Mouse (Mus musculus) G1E-ER4 (cell line): ENCODE results near the gene Ptcd3. TPM values are rescaled to one million over a fixed set of nuclear protein-coding genes. Genes with fewer than 3 reads are reported as not detected.

Experiments
- GATA1 ChIP-seq: IDR thresholded peaks from one replicate; pipeline ENCODE4 v1.8.0; 2012; ENCODE audit warnings: low read length, inconsistent platforms
- polyA plus RNA-seq: library from polyadenylated mRNA; stranded (reverse); fragments of >175 nt; gene quantifications from 2 replicates; pipeline ENCODE4 v1.2.3, GENCODE M21; 2012

The Ptcd3 gene
- polyA plus RNA-seq, 1 experiment, result 4.2 TPM

DNA sequence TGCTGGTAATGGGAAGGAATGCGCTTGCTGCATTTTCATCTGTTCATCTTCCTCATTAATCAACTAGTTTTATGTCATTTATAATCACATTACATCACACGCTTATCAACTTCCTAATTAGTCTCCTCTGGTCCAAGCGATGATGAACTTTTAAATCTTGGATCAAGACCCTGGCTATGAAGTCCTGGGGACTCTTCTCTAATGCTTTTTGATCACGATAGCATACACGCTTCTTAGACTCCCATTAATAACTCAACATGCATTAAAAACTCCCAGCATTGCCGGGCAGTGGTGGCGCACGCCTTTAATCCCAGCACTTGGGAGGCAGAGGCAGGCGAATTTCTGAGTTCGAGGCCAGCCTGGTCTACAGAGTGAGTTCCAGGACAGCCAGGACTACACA, 834 bp upstream of the Ptcd3 start:
- no peak for TF ChIP-seq GATA1

DNA sequence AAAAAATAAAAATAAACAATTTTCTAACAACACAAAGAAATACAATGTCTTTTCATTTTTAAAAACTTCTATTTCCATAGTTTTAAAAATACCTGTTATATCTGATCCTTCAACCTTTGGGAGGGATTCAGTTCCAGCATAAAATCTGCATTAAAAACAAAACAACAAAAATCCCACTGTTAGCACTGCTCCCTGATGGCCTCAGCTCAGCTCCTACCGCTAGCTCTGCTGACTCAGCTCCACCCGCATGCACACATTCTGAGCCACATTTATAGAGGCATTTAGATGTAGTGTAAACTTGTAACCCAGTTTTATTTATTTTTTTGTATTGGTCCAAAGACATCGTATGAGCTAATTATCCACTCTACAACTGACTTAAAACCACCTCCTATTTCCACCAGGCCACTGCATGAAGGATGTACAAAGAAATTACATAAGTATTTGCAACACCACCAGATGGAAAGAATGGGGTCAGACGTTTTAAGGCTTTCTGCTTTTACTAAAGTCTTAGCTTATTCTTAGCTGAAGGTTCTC, 781 bp downstream of the Ptcd3 start:
- TF ChIP-seq GATA1, result no peak

DNA sequence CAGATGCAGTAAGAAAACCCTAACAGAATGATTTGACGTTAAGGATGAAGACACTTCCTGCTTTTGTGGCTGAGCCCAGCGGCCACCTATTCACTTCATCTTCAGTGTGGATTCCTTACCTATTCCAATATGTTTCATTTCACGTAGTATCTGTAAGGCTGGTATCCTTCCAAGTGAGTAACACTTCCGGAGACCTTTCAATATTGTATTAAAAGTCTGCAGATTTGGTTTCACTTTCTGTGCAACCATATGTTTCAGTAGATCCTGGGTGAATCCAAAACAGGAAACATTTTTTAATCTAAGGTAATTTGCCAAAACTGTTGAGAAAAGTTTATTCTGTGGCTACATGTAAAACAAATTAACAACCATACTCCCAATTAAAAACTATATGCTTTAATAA, 15.3 kb downstream of the Ptcd3 start:
- no peak for TF ChIP-seq GATA1

DNA sequence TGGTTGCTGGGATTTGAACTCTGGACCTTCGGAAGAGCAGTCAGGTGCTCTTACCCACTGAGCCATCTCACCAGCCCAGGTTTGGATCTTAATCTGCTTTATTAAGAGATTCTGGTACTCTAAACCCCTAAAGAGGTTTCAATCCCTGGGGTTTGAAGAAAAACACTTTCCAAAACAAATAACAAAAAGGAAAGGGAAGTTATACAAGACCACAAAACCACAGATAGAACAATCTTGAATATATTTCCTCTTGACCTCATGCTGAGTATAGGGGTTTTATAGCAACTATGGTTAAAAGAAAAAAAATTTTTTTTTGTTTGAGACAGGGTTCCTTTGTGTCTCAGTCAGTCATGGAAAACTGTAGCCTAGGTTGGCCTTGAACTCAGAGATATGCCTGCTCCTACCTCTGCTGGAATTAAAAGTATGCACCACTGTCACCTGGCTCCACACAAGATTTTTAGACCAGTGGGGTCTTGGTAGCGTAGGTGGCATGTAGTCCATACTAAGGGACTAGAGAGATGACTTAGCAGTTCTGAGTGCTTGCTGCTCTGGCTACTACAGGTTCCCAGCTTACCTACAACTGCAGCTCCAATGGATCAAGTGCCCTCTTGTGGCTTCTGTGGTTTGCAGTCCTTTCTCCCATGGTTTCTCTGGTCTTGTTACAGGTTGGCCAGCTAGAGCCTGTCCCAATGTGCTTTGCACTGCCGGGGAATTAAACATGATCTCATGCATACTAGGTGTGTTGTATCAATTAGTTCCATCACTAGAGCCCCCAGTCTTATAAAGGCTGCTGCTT, 30.4 kb downstream of the Ptcd3 start:
- TF ChIP-seq GATA1, result peak; percentile 2

DNA sequence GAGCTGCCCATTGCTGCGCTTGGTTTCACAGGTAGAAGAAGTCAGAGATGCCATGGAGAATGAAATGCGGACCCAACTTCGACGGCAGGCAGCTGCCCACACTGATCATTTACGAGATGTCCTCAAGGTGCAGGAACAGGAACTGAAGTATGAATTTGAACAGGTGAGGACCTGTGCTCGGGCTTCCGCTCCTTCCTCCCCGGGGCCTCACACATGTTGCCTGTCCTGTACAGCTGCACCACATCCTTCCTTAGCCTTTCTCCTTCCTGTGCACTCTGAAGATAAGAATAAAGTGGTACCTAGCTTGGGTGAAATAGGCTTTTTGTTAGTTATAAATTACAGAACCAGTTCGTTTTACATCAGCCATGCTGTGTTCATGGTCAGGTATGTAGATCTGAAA, 37.2 kb downstream of the Ptcd3 start:
- no peak for TF ChIP-seq GATA1

DNA sequence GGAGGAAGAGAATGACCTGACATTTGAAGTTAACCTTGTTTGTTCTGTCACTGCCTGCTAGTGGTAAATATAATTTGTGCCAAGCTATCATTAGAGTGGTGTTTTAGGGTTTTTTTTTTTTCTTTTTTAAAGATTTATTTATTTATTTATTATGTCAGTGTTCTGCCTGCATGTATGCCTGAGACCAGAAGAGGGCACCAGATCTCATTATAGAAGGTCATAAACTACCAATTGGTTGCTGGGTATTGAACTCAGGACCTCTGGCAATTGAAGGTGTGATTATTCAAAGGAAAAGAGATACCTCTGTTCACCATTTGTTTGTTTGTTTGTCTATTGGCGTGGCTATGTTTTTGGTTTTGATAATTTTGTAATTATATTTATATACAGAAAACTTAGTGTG, 39.7 kb downstream of the Ptcd3 start:
- TF ChIP-seq GATA1, result no peak

DNA sequence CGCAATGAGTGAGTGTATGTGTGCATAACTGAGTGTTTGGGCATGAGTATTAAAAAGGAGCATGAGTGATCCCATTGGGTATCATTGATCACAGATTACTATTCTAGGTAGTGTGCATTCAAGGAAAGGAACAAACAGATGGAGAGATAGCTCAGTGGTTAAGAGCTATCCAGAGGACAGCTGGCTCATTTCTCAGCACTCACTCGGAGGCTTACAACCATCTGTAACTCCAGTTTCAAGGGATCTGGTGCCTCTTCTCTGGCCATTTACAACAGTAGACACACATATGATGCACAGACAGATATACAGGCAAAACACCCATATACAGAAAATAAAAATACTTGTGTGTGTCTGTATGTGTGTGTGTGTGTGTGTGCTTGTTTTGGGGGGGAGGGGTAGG, 40.8 kb downstream of the Ptcd3 start:
- no peak for TF ChIP-seq GATA1

DNA sequence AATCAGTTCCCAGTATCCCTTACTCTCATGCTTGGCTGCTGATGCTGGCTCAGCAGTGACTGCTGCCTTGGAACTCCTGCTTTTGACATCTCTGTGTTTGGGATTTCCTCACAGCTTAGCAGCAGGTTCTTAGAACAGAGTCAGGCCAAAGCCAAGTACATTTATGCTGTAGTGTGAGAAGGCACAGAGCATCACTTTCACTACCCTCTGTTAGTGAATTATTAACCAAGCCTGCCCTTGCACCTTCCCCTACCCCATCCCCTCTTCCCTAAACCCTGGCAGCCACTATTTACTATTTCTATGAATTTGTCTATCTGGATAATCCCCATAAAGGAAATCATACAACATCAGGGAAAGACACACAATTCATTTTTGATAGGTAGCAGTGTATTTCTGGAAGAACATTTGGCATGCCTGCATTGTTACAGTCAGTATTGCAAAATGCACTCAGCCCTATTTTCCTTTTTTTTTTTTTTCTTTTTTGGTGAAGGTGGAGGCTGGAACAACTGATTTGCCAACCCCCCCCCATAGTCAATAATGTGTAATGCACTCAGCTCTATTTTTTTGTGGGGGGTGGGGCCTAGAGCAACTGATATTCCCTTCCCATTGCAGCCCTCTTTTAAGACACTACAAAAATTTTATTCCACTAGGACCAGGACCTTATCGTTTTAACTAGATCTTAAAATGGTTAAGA, 67.8 kb downstream of the Ptcd3 start:
- TF ChIP-seq GATA1, result no peak

DNA sequence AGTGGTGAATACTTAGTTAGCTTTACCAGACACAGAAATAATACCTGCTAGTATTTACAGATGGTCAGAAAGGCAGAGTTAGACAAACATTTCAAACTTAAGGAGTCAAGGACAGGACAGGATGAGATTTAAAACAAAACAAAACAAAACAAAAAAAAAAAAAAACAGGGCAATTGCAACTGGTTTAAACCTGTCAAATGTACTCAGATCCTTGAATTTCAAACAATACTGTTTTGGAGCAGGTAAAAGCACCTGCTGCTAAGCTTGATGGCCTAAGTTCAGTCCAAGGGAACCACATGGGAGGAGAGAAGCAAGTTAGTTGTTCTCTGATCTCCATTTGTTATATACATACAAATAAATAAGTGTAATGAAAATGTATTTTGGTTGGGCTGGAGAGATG, 68.7 kb downstream of the Ptcd3 start:
- TF ChIP-seq GATA1, result no peak

DNA sequence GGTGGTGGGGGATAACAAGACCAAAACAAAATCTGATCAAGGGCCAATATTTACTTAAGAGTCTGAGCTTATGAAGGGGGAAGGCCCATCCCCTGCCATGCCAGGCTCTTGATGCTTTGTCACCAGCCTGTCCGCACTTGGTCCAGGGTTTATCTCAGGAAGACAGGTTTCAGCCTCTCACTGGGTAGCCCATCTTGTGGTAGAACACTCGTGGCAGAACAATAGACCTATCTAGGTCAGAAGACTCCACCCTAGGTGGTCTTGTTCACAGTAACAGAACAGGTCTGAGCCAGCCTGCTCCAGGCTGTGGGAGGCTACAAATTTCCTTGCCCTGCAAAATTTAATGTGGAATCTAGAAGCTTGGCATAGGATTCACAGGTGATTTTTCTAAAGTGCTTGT, 71.7 kb downstream of the Ptcd3 start:
- no peak for TF ChIP-seq GATA1

DNA sequence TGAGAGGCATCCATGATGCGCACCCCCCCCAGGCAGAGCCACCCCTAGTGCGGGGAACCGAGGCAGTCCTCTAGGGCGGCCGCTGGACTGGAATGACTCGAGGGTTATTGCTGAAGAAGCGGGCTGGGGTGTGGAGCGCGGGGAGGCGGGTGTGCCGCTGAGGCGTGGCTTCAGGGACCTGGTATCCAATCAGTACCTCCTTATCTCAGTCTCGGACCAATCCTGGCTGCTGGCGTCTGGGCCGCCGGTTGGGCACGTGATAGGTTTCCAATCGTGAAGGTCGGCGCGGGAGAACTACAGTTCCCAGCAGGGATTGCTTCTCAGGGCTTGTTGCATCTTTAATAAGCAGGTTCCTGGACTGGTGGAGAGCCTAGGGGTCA, 77.0 kb downstream of the Ptcd3 start:
- TF ChIP-seq GATA1, result no peak

DNA sequence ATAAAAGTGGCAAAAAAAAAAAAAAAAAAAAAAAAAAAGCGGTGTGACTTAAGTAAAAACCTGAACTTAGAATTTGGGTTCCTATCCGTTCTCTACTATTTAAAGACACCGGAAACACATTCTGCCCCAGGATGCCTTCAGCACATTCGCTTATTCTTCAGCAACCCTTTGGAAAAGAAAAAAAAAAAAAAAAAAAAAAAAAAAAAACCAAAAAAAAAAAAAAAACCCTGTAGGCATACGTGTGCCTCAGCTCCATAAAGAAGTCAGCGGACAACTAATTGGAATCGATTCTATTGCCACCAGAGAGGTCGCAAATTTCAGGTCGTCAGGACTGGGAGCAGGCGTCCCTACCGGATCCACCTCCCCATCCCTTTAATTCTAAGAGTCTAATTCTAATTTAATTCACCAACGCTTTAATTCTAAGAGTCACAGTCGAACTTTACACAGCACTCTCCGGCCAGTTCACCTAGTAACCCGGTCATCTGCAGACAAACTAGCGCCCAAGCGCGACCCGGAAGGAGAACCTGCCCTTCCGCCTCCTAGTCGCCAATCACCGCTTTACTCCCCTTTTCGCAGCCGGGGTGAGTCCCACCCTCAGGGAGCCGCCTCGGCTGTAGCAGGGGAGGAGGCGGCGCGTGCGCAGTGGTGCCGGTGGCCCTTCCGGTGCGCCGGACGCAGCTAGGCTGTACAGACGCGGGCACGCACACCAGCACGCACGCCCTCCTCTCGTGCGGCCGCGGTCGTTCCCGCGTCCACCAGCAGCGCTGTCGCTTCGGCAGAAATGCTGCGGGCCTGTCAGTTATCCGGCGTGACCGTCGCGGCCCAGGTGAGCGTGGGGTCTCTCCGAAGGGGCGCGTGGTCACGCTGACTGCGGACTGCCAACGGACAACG, 77.6 kb downstream of the Ptcd3 start, which contains the start of gene Immt:
Gene Immt (plus strand): TSS at position 642 of the 891 bp plus-strand sequence.
- TF ChIP-seq GATA1, result no peak

Other genes with a start within 250 kb of the Ptcd3 start
- gene Reep1, start 201.2 kb downstream of the Ptcd3 start, polyA plus RNA-seq, result not detected in 2 replicates
- 0.70 and 1.1 TPM in 2 replicates for gene Mrpl35, start 81.8 kb downstream of the Ptcd3 start, polyA plus RNA-seq
- gene Immt, start 77.4 kb downstream of the Ptcd3 start, polyA plus RNA-seq, result 20.9 and 44.2 TPM in 2 replicates
- 26.1 and 39.8 TPM in 2 replicates for gene Polr1a, start 303 bp upstream of the Ptcd3 start, polyA plus RNA-seq
- 56.6 and 62.0 TPM in 2 replicates for gene St3gal5, start 188.8 kb upstream of the Ptcd3 start, polyA plus RNA-seq